Mouse (Mus musculus) liver, embryonic 14.5 days (tissue): ENCODE measurements around the gene Zfp869. TPM values are rescaled to one million over a fixed set of nuclear protein-coding genes. Genes with fewer than 3 reads are reported as not detected.

Experiments used
- ATAC-seq: fragments of 200-750 bp; cut with Nextera tagmentation; 2 replicates; pipeline ENCODE4 v1.8.0; 2017; ENCODE audit warnings: moderate number of reproducible peaks, mild to moderate bottlenecking, moderate library complexity; ENCODE audit not compliant: insufficient read depth
- DNase-seq, 3 experiments: peaks; one replicate each; pipeline ENCODE4 v3.0.0-alpha.2; 2012 to 2013; ENCODE audit warnings: low read depth in 3 of 3, low spot score in 3 of 3
- H3K27ac ChIP-seq: fragments of 300-500 bp; sonication (generic); 2 replicates; pipeline ENCODE4 v1.5.1; 2014; ENCODE audit warnings: moderate library complexity, mild to moderate bottlenecking, control low read depth, inconsistent platforms
- H3K27me3 ChIP-seq: fragments of 300-500 bp; sonication (generic); 2 replicates; pipeline ENCODE4 v1.6.1; 2014; ENCODE audit warnings: mild to moderate bottlenecking, low read length, moderate library complexity; ENCODE audit not compliant: control insufficient read depth, insufficient read depth
- H3K36me3 ChIP-seq: fragments of 300-500 bp; sonication (generic); replicated peaks from 2 replicates; pipeline ENCODE4 v1.6.1; 2014; ENCODE audit warnings: low read depth; ENCODE audit not compliant: control insufficient read depth, insufficient read depth
- H3K4me1 ChIP-seq, 2 experiments: fragments of 200-500 bp in 1 of 2; fragments of 300-500 bp in 1 of 2; sonication (generic) in 1 of 2; replicated peaks; 2 replicates each; pipeline ENCODE4 v1.6.1; 2012 to 2014; ENCODE audit warnings: antibody characterized with exemption in 1 of 2, inconsistent platforms in 1 of 2, low read length in 1 of 2; ENCODE audit not compliant: control insufficient read depth in 2 of 2, insufficient read depth in 2 of 2
- H3K4me2 ChIP-seq: fragments of 300-500 bp; sonication (generic); 2 replicates; pipeline ENCODE4 v1.6.1; 2014; ENCODE audit warnings: low read depth, mild to moderate bottlenecking, control low read depth, moderate library complexity
- H3K4me3 ChIP-seq, 2 experiments: fragments of 200-500 bp in 1 of 2; fragments of 300-500 bp in 1 of 2; sonication (generic) in 1 of 2; 2 replicates each; pipeline ENCODE4 v1.5.1; 2012 to 2014; ENCODE audit warnings: low read depth in 2 of 2, low read length in 2 of 2, mild to moderate bottlenecking in 2 of 2, control low read depth in 1 of 2, inconsistent platforms in 1 of 2, moderate library complexity in 1 of 2; ENCODE audit not compliant: insufficient read depth in 1 of 2
- H3K9ac ChIP-seq: fragments of 300-500 bp; sonication (generic); replicated peaks from 2 replicates; pipeline ENCODE4 v1.6.1; 2014; ENCODE audit warnings: mild to moderate bottlenecking, control low read depth, moderate library complexity
- H3K9me3 ChIP-seq: fragments of 300-500 bp; sonication (generic); 2 replicates; pipeline ENCODE4 v1.6.1; 2016; ENCODE audit warnings: low read length, mixed read lengths; ENCODE audit not compliant: control insufficient read depth
- CTCF ChIP-seq: IDR thresholded peaks from 2 replicates; pipeline ENCODE4 v1.5.1; 2016; ENCODE audit warnings: antibody characterized with exemption, low read depth, control low read depth
- EP300 ChIP-seq: IDR thresholded peaks from 2 replicates; pipeline ENCODE4 v1.6.1; 2016; ENCODE audit warnings: antibody characterized with exemption, low read depth
- WGBS: fragments of 180-500 bp; shearing (Covaris S2); extraction: QIAGEN DNeasy Blood & Tissue Kit; methylation state at CpG from one replicate; pipeline ENCODE4 v1.1.7; 2014; ENCODE audit not compliant: insufficient replicate concordance; 5-methylcytosine and 5-hydroxymethylcytosine counted together
- polyA plus RNA-seq, 2 experiments: library from polyadenylated mRNA; depleted of rRNA in 1 of 2; stranded (reverse) in 1 of 2; unstranded in 1 of 2; fragments of >200 nt; fragmentation: Nextera tagmentation in 1 of 2; extraction: Ambion mirVana in 1 of 2; gene quantifications; 2 replicates each; pipeline versions ENCODE4 v1.2.1 to v1.2.3; 2012 to 2014

The Zfp869 gene
- polyA plus RNA-seq, 2 experiments, result 4.9 to 10.0 TPM

- 62% methylated on average over 6 of the region's 6 CpGs for WGBS
- no peak overlapping the region for H3K4me3 ChIP-seq
- H3K27ac ChIP-seq, result no peak overlapping the region
- no peaks in the 10 kb centered on the region for H3K9me3 ChIP-seq
- no peak for DNase-seq
- TF ChIP-seq CTCF (no peak), EP300 (no peak)
- H3K4me2 ChIP-seq, result no peak overlapping the region
- H3K36me3 ChIP-seq, result 0 out of 2 replicates have a peak, but pooled peaks cover 2% of the 10 kb centered on the region
- H3K27me3 ChIP-seq, result no peaks in the 10 kb centered on the region
- no peaks in the 10 kb centered on the region for H3K4me1 ChIP-seq
- ATAC-seq, result no peak
- no peak overlapping the region for H3K9ac ChIP-seq
These were observed 30.2 kb upstream of the Zfp869 start for GRCm38 (mm10) chr8:69740763-69741162.

GRCm38 (mm10) chr8:69735495-69735894 is 25.0 kb upstream of the Zfp869 start:
- Histone ChIP-seq H3K27me3 (no peaks in the 10 kb centered on the region), H3K4me3 (no peak overlapping the region), H3K27ac (no peak overlapping the region), H3K9ac (no peak overlapping the region), H3K9me3 (no peaks in the 10 kb centered on the region), H3K4me2 (no peak overlapping the region), H3K36me3 (no peaks in the 10 kb centered on the region), H3K4me1 (0 out of 4 replicates have a peak, but pooled peaks cover 0 to 2% of the 10 kb centered on the region in 2 experiments)
- no peak for ATAC-seq
- TF ChIP-seq EP300, result no peak
- TF ChIP-seq CTCF, result no peak
- DNase-seq, result no peak
- 48% methylated on average over 1 of the region's 1 CpGs for WGBS

DNA sequence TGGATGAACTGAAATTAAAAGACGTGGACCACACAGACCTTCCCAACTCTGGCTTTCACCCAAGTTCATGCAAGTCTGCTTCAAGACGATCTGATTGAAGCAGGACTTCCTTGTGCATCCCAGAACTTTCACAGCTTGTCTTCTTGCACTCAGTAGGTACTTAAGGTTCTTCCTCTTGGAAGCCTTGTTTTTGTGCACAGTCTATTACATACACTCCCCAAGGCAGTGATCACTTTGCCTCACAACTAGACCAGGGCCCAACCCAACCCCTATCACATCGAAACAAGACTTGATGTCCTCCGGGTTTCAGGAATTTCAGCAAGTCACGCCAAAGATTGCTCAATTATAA is 6.7 kb upstream of the Zfp869 start:
- ATAC-seq, result peak; percentile 9
- 38% methylated on average over 5 of the region's 5 CpGs for WGBS

DNA sequence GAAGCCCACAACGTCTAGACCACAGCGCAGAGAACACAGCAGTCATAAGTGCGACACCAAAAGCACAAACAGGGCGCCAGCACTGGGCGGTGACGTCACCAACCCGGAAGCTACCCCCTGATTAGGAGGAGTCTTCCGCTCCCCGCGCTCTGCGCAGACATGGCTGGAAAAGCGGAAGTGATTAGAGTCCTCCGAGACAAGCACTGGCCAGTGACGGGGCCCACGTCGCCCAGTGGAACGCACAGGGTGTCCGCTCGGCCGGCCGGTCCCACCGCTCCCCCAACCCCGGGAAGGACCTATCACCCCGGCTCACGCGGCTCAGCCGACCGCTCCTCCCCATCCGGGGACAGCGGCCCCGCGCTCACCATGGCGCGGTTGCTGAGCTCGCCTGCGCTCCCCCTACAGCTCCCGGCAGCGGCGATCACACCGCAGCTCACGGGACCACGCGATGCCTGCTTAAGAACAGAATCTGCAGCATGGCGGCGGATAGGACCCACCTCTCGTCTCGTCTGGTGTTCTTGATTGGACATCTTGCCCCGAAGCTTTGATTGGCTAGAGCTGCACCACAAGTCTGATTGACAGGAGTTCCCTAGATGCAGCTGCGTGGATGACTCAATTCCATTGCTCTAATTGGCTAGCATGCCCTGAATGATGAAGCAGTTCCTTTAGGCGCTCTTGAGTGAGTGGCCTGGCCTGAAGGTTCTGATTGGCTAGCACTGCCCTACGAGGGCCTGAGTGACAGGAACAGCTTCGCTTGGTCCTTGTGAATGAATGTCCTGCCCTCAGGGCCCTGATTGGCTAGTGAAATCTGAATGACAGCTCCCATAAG is 6.1 kb upstream of the Zfp869 start:
- peak overlapping the region; percentile 83 to 96 for H3K4me3 ChIP-seq
- ATAC-seq (peak; percentile 97), DNase-seq (peak; percentile 99 to 100 (median 99))
- under 1% methylated on average over 52 of the region's 52 CpGs for WGBS
- H3K36me3 ChIP-seq, result peaks cover 8% of the 10 kb centered on the region
- no peaks in the 10 kb centered on the region for H3K9me3 ChIP-seq
- no peaks in the 10 kb centered on the region for H3K27me3 ChIP-seq
- TF ChIP-seq EP300 (no peak), CTCF (no peak)
- peak overlapping the region; percentile 97 for H3K9ac ChIP-seq
- H3K4me1 ChIP-seq, result peaks cover 3 to 10% of the 10 kb centered on the region in 2 experiments
- peak overlapping the region; percentile 68 for H3K4me2 ChIP-seq
- peak overlapping the region; percentile 96 for H3K27ac ChIP-seq

More for the DNA sequence above, 6.7 kb upstream of the Zfp869 start:
- DNase-seq, result no peak
- TF ChIP-seq EP300 (no peak), CTCF (no peak)
- Histone ChIP-seq H3K4me2 (peak overlapping the region; percentile 68), H3K27ac (peak overlapping the region; percentile 40; the same call in 1 of the 2 replicates), H3K4me1 (peaks cover 3 to 10% of the 10 kb centered on the region in 2 experiments), H3K9ac (peak overlapping the region; percentile 1; the same call in 1 of the 2 replicates), H3K36me3 (peaks cover 4% of the 10 kb centered on the region), H3K9me3 (no peaks in the 10 kb centered on the region), H3K27me3 (no peaks in the 10 kb centered on the region), H3K4me3 (peak overlapping the region; percentile 53 to 70)

DNA sequence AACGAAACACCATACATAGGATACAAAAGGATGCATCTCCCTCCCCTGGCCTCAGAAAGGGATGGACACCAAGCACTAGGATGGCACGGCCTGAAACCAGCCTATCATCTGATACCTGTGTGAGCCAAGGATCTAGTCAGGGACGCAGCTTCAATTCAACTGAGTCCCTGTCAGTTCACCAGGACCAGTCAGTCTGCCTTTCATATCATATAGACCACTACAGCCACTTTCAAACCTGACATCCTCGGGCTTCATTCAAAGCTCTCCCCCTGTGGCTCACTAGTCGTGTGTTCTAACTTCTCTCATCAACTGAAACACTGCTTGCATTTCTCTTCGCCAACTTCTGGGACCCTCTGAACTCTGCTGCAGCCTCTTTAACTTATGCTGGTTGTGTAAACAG is 4.8 kb upstream of the Zfp869 start:
- no peak for ATAC-seq

More for the DNA sequence above, 4.8 kb upstream of the Zfp869 start:
- H3K4me2 ChIP-seq, result peak overlapping the region; percentile 66
- H3K27me3 ChIP-seq, result no peaks in the 10 kb centered on the region
- H3K36me3 ChIP-seq, result peaks cover 11% of the 10 kb centered on the region
- H3K9me3 ChIP-seq, result no peaks in the 10 kb centered on the region
- H3K27ac ChIP-seq, result no peak overlapping the region
- H3K4me1 ChIP-seq, result peaks cover 3 to 10% of the 10 kb centered on the region in 2 experiments
- H3K4me3 ChIP-seq, result peak overlapping the region; percentile 8 to 96; a peak in 3 of 4 replicates
- WGBS, result 72% methylated on average over 6 of the region's 6 CpGs
- no peak for DNase-seq
- TF ChIP-seq CTCF (no peak), EP300 (no peak)
- peak overlapping the region; percentile 46 for H3K9ac ChIP-seq
